Mouse (Mus musculus) heart, embryonic 15.5 days (tissue): ENCODE measurements around the gene Cmtm3. TPM values are rescaled to one million over a fixed set of nuclear protein-coding genes. Genes with fewer than 3 reads are reported as not detected.

Experiments
- ATAC-seq: fragments of 200-750 bp; cut with Nextera tagmentation; replicated peaks from 2 replicates; pipeline ENCODE4 v1.8.0; 2017; ENCODE audit warnings: low read depth, moderate TSS enrichment; ENCODE audit not compliant: insufficient number of reproducible peaks, insufficient read depth, low FRiP score
- H3K27ac ChIP-seq: fragments of 300-500 bp; sonication (generic); 2 replicates; pipeline ENCODE4 v1.5.1; 2015; ENCODE audit warnings: mild to moderate bottlenecking, inconsistent platforms
- H3K27me3 ChIP-seq: fragments of 300-500 bp; sonication (generic); 2 replicates; pipeline ENCODE4 v1.6.1; 2015; ENCODE audit warnings: inconsistent platforms
- H3K36me3 ChIP-seq: fragments of 300-500 bp; sonication (generic); 2 replicates; pipeline ENCODE4 v1.6.1; 2015; ENCODE audit warnings: mild to moderate bottlenecking, inconsistent platforms
- H3K4me1 ChIP-seq: fragments of 300-500 bp; sonication (generic); replicated peaks from 2 replicates; pipeline ENCODE4 v1.6.1; 2015; ENCODE audit warnings: inconsistent platforms
- H3K4me2 ChIP-seq: fragments of 300-500 bp; sonication (generic); 2 replicates; pipeline ENCODE4 v1.6.1; 2015; ENCODE audit warnings: inconsistent platforms, mild to moderate bottlenecking, moderate library complexity
- H3K4me3 ChIP-seq: fragments of 300-500 bp; sonication (generic); 2 replicates; pipeline ENCODE4 v1.5.1; 2015; ENCODE audit warnings: mild to moderate bottlenecking, inconsistent platforms
- H3K9ac ChIP-seq: fragments of 300-500 bp; sonication (generic); 2 replicates; pipeline ENCODE4 v1.6.1; 2015; ENCODE audit warnings: mild to moderate bottlenecking, inconsistent platforms
- H3K9me3 ChIP-seq: fragments of 300-500 bp; sonication (generic); replicated peaks from 2 replicates; pipeline ENCODE4 v1.6.1; 2016; ENCODE audit warnings: inconsistent platforms
- WGBS: fragments of 180-500 bp; shearing (Covaris S2); methylation state at CpG from one replicate; pipeline ENCODE4 v1.1.7; 2015; ENCODE audit warnings: mixed read lengths; 5-methylcytosine and 5-hydroxymethylcytosine counted together
- polyA plus RNA-seq: library from polyadenylated mRNA; unstranded; fragments of >200 nt; fragmentation: Nextera tagmentation; extraction: Ambion mirVana; gene quantifications from 2 replicates; pipeline ENCODE4 v1.2.1, GENCODE M21; 2015

The Cmtm3 gene
- polyA plus RNA-seq, 1 experiment from 2014 or later, result 82.3 TPM

- Histone ChIP-seq H3K27ac (no peak overlapping the region), H3K36me3 (no peaks in the 10 kb centered on the region), H3K4me3 (no peak overlapping the region), H3K9ac (no peak overlapping the region), H3K9me3 (no peaks in the 10 kb centered on the region), H3K4me2 (no peak overlapping the region), H3K4me1 (peaks cover 17% of the 10 kb centered on the region), H3K27me3 (no peaks in the 10 kb centered on the region)
- WGBS, result 69% methylated on average over 6 of the region's 6 CpGs
- ATAC-seq, result no peak
These were observed 30.9 kb downstream of the Cmtm3 start for GRCm38 (mm10) chr8:104370071-104370470.

GRCm38 (mm10) chr8:104371121-104371520 is 31.9 kb downstream of the Cmtm3 start:
- Histone ChIP-seq H3K27ac (no peak overlapping the region), H3K9me3 (no peaks in the 10 kb centered on the region), H3K4me2 (no peak overlapping the region), H3K27me3 (no peaks in the 10 kb centered on the region), H3K4me3 (no peak overlapping the region), H3K36me3 (no peaks in the 10 kb centered on the region), H3K9ac (no peak overlapping the region), H3K4me1 (peaks cover 28% of the 10 kb centered on the region)
- WGBS, result 88% methylated on average over 6 of the region's 6 CpGs
- no peak for ATAC-seq

- Histone ChIP-seq H3K9me3 (no peaks in the 10 kb centered on the region), H3K4me2 (no peak overlapping the region), H3K36me3 (no peaks in the 10 kb centered on the region), H3K27ac (peak overlapping the region; percentile 86; the same call in 1 of the 2 replicates), H3K9ac (no peak overlapping the region), H3K4me1 (peaks cover 25% of the 10 kb centered on the region), H3K4me3 (no peak overlapping the region), H3K27me3 (no peaks in the 10 kb centered on the region)
- WGBS, result 67% methylated on average over 11 of the region's 11 CpGs
- ATAC-seq, result no peak
These were observed 34.6 kb downstream of the Cmtm3 start for GRCm38 (mm10) chr8:104373779-104374178.

DNA sequence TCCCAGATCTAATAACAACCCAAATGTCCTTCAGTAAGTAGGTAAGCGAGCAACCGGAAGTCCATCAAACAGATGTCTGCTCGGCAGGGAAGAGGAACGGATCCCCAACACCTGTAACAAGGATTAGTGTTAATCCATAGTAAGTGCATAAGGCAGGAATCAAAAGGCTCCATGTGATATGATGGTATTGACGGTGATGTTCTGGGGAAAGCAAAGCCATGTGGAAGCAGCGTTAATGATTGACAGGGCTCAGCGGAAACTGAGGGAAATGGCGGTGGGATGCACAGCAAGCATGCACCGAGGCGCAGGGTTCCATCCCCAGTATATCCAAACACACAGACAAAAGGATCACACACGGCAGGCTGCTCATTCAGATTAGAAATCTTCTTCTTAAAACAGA is 35.1 kb downstream of the Cmtm3 start:
- no peaks in the 10 kb centered on the region for H3K27me3 ChIP-seq
- H3K36me3 ChIP-seq, result no peaks in the 10 kb centered on the region
- H3K9me3 ChIP-seq, result no peaks in the 10 kb centered on the region
- ATAC-seq, result no peak
- no peak overlapping the region for H3K4me2 ChIP-seq
- peak overlapping the region; percentile 86 for H3K27ac ChIP-seq
- H3K4me1 ChIP-seq, result peaks cover 26% of the 10 kb centered on the region
- no peak overlapping the region for H3K4me3 ChIP-seq
- H3K9ac ChIP-seq, result no peak overlapping the region
- whole genome bisulfite sequencing, result 72% methylated on average over 11 of the region's 11 CpGs

GRCm38 (mm10) chr8:104374864-104375846 is 35.9 kb downstream of the Cmtm3 start:
- peak overlapping the region; percentile 86 for H3K27ac ChIP-seq
- ATAC-seq, result peak; percentile 58
- H3K27me3 ChIP-seq, result no peaks in the 10 kb centered on the region
- H3K4me1 ChIP-seq, result peaks cover 30% of the 10 kb centered on the region
- no peaks in the 10 kb centered on the region for H3K36me3 ChIP-seq
- no peak overlapping the region for H3K4me3 ChIP-seq
- H3K9ac ChIP-seq, result no peak overlapping the region
- WGBS, result 32% methylated on average over 14 of the region's 14 CpGs
- H3K4me2 ChIP-seq, result peak overlapping the region; percentile 32
- no peaks in the 10 kb centered on the region for H3K9me3 ChIP-seq

GRCm38 (mm10) chr8:104375959-104376358 is 36.7 kb downstream of the Cmtm3 start:
- WGBS, result 53% methylated on average over 5 of the region's 5 CpGs
- H3K9me3 ChIP-seq, result no peaks in the 10 kb centered on the region
- no peaks in the 10 kb centered on the region for H3K36me3 ChIP-seq
- ATAC-seq, result no peak
- H3K4me1 ChIP-seq, result peaks cover 35% of the 10 kb centered on the region
- peak overlapping the region; percentile 86 for H3K27ac ChIP-seq
- no peak overlapping the region for H3K4me3 ChIP-seq
- no peaks in the 10 kb centered on the region for H3K27me3 ChIP-seq
- H3K4me2 ChIP-seq, result peak overlapping the region; percentile 32; the same call in 1 of the 2 replicates
- no peak overlapping the region for H3K9ac ChIP-seq

- no peaks in the 10 kb centered on the region for H3K9me3 ChIP-seq
- no peak overlapping the region for H3K9ac ChIP-seq
- peak overlapping the region; percentile 17; the same call in 1 of the 2 replicates for H3K27ac ChIP-seq
- no peaks in the 10 kb centered on the region for H3K36me3 ChIP-seq
- no peak for ATAC-seq
- H3K27me3 ChIP-seq, result no peaks in the 10 kb centered on the region
- no peak overlapping the region for H3K4me2 ChIP-seq
- peaks cover 35% of the 10 kb centered on the region for H3K4me1 ChIP-seq
- WGBS, result 76% methylated on average over 11 of the region's 11 CpGs
- H3K4me3 ChIP-seq, result no peak overlapping the region
These were observed 37.5 kb downstream of the Cmtm3 start for GRCm38 (mm10) chr8:104376669-104377068.

- WGBS, result 69% methylated on average over 10 of the region's 10 CpGs
- peaks cover 48% of the 10 kb centered on the region for H3K4me1 ChIP-seq
These were observed 40.2 kb downstream of the Cmtm3 start for GRCm38 (mm10) chr8:104379301-104379836.

DNA sequence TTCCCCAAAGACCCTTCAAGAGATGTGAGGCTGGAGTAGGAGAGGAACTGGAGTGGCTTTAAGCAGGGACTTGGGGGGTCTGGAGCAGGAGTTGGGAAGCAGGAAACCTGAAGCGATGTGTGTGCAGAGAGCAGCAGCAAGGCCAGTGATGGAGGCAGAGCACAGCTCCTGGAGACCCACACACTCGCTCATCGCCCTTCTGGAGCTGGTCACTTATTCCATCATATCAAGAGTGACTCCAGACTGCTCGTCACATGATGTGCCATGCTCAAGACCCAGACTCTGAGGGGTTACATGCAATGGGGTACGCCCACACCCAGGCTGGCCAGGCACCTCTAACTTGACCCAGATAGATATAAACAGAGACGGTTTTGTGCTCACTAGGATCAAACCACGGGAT is 41.1 kb downstream of the Cmtm3 start:
- Histone ChIP-seq H3K9me3 (no peaks in the 10 kb centered on the region), H3K27ac (no peak overlapping the region), H3K4me1 (peaks cover 41% of the 10 kb centered on the region), H3K4me3 (no peak overlapping the region), H3K9ac (no peak overlapping the region), H3K27me3 (no peaks in the 10 kb centered on the region), H3K36me3 (no peaks in the 10 kb centered on the region), H3K4me2 (no peak overlapping the region)
- 77% methylated on average over 7 of the region's 7 CpGs for WGBS
- no peak for ATAC-seq

More at GRCm38 (mm10) chr8:104379301-104379836, 40.2 kb downstream of the Cmtm3 start:
- Histone ChIP-seq H3K4me2 (no peak overlapping the region), H3K36me3 (no peaks in the 10 kb centered on the region), H3K9me3 (no peaks in the 10 kb centered on the region), H3K27ac (no peak overlapping the region), H3K9ac (no peak overlapping the region), H3K4me3 (no peak overlapping the region), H3K27me3 (no peaks in the 10 kb centered on the region)
- no peak for ATAC-seq

DNA sequence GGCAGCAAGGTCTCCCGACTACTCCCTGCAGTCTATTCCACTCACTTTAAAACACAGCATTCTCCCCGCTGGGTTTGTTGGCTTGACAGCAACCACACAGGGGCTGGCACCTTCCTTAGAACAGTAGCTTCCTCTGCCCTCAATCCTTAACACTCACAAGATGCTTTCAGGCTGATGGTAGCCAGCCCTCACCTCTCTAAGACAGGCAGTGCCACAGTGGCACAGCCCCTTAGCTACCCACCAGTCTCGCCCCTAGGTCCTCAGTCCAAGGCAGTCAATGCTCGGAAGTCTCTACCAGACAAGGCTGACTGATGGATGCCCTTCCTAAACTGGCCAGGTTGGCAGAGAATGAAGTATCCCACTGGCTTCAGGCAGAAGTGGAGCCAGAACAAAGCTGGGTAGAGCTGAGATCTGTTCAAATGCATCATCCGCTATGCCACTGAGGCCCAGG is 41.8 kb downstream of the Cmtm3 start:
- no peak for ATAC-seq

DNA sequence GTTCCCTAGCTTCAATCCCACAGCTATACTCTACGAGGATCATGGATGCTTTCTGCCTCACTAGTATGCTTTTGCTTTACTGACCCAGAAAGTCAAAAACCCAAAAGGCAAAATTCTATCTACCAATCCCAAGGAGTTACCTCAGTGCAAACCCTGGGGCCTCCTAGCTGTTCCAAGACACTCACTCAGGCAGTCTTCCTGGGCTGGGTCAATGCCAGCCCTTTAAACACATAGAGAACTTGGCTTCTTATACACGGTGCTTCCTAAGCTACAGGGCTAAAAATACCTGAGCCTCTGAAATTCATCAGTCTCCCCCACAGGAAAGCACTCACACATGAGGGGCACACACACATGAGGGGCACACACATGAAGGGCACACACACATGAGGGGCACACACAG is 44.1 kb downstream of the Cmtm3 start:
- WGBS, result 47% methylated on average over 2 of the region's 2 CpGs
- H3K4me1 ChIP-seq, result peaks cover 61% of the 10 kb centered on the region
- no peaks in the 10 kb centered on the region for H3K36me3 ChIP-seq
- H3K9ac ChIP-seq, result no peak overlapping the region
- no peak overlapping the region for H3K4me2 ChIP-seq
- H3K27ac ChIP-seq, result no peak overlapping the region
- no peak for ATAC-seq
- H3K27me3 ChIP-seq, result no peaks in the 10 kb centered on the region
- no peaks in the 10 kb centered on the region for H3K9me3 ChIP-seq
- H3K4me3 ChIP-seq, result no peak overlapping the region

More for the DNA sequence above, 41.8 kb downstream of the Cmtm3 start:
- Histone ChIP-seq H3K4me1 (peaks cover 40% of the 10 kb centered on the region), H3K36me3 (no peaks in the 10 kb centered on the region), H3K9me3 (no peaks in the 10 kb centered on the region), H3K27ac (no peak overlapping the region), H3K4me3 (no peak overlapping the region), H3K9ac (no peak overlapping the region), H3K27me3 (no peaks in the 10 kb centered on the region), H3K4me2 (no peak overlapping the region)
- 76% methylated on average over 5 of the region's 5 CpGs for WGBS
